Mouse (Mus musculus): ENCODE measurements around the gene Ctss. TPM values are rescaled to one million over a fixed set of nuclear protein-coding genes. Genes with fewer than 3 reads are reported as not detected.
"Not testable (repeated sequence)": the region's sequence is repeated elsewhere in the genome, so short reads cannot be mapped to it uniquely, and the experiment has no call there.

The Ctss gene
- polyA plus RNA-seq, 1 experiment from 2014 or later, result 11.0 TPM

DNA sequence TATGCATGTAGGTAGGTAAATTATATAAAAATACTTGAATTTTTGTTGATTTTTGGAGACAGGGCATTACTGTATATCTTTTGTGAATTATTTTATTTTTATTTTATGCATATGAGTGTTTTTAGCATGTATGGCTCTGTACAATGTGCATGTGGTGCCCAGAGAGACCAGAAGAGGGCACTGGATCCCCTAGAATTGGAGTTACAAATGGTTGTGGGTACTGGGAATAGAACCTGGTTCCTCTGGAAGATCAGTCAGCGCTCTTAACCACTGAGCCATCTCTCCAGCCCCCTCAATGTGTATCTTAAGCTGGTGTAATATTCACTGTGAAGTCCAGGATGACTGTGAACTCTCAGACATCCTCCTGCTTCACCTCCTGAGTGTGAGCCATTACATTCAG, 8.3 kb downstream of the Ctss start:
- WGBS, result 84% methylated on average over 1 of the region's 1 CpGs
- no peaks in the 10 kb centered on the region for H3K27me3 ChIP-seq (ENCODE audit: control insufficient read depth, insufficient read depth, low read length)
- ATAC-seq (replicated peaks; ENCODE audit: insufficient number of reproducible peaks, low FRiP score, low TSS enrichment, low read depth) (no peak), DNase-seq (ENCODE audit: low spot score) (no peak)
- no peak overlapping the region for H3K9ac ChIP-seq (replicated peaks; ENCODE audit: low read length)
- H3K36me3 ChIP-seq (replicated peaks; ENCODE audit: control insufficient read depth, insufficient read depth, low read depth, low read length), result no peaks in the 10 kb centered on the region; the same call in 1 of the 2 replicates
- H3K4me1 ChIP-seq (ENCODE audit: control insufficient read depth, insufficient read depth, low read length), result no peaks in the 10 kb centered on the region
- no peak overlapping the region for H3K4me3 ChIP-seq (ENCODE audit: low read depth, low read length)
- no peak overlapping the region for H3K4me2 ChIP-seq (ENCODE audit: low read depth, low read length)
- H3K27ac ChIP-seq (replicated peaks; ENCODE audit: low read depth, low read length), result no peak overlapping the region
- no peaks in the 10 kb centered on the region for H3K9me3 ChIP-seq (replicated peaks; ENCODE audit: control insufficient read depth, low read length)

DNA sequence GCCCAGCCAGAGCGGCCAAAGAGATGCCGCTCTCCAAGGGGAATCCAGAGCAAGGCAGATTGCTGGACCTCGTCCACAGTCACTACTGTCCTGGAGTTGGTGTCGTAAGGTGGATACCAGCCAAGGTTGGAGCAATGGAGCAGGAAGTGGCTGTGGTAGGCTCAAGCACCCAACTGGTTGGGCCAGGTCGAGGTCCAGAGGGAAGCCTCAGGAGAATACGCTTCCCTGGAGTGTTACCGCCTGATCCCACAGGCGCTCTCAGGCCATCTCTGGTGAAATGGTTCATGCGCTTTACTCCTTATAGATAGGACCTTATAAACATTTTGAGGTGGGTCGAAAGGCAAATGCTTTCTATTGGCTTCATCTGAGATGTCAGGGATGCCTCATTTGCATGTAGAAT, 12.3 kb downstream of the Ctss start:
- Histone ChIP-seq H3K27ac (replicated peaks; ENCODE audit: low read depth, low read length) (no peak overlapping the region), H3K4me1 (ENCODE audit: control insufficient read depth, insufficient read depth, low read length) (no peaks in the 10 kb centered on the region), H3K36me3 (replicated peaks; ENCODE audit: control insufficient read depth, insufficient read depth, low read depth, low read length) (no peaks in the 10 kb centered on the region; the same call in 1 of the 2 replicates), H3K27me3 (ENCODE audit: control insufficient read depth, insufficient read depth, low read length) (no peaks in the 10 kb centered on the region), H3K9me3 (replicated peaks; ENCODE audit: control insufficient read depth, low read length) (no peaks in the 10 kb centered on the region), H3K4me3 (ENCODE audit: low read depth, low read length) (no peak overlapping the region), H3K4me2 (ENCODE audit: low read depth, low read length) (no peak overlapping the region), H3K9ac (replicated peaks; ENCODE audit: low read length) (no peak overlapping the region)
- 90% methylated on average over 10 of the region's 10 CpGs for WGBS
- DNase-seq (ENCODE audit: low spot score) (no peak), ATAC-seq (replicated peaks; ENCODE audit: insufficient number of reproducible peaks, low FRiP score, low TSS enrichment, low read depth) (no peak)

GRCm38 (mm10) chr3:95539837-95540236, 13.3 kb downstream of the Ctss start:
- 94% methylated on average over 4 of the region's 4 CpGs for WGBS
- DNase-seq (ENCODE audit: low spot score), result no peak
- H3K36me3 ChIP-seq (replicated peaks; ENCODE audit: control insufficient read depth, insufficient read depth, low read depth, low read length), result no peaks in the 10 kb centered on the region; the same call in 1 of the 2 replicates
- no peaks in the 10 kb centered on the region for H3K27me3 ChIP-seq (ENCODE audit: control insufficient read depth, insufficient read depth, low read length)
- no peaks in the 10 kb centered on the region for H3K9me3 ChIP-seq (replicated peaks; ENCODE audit: control insufficient read depth, low read length)
- H3K9ac ChIP-seq (replicated peaks; ENCODE audit: low read length), result no peak overlapping the region
- no peak overlapping the region for H3K27ac ChIP-seq (replicated peaks; ENCODE audit: low read depth, low read length)
- no peak overlapping the region for H3K4me2 ChIP-seq (ENCODE audit: low read depth, low read length)
- ATAC-seq (replicated peaks; ENCODE audit: insufficient number of reproducible peaks, low FRiP score, low TSS enrichment, low read depth), result no peak
- H3K4me1 ChIP-seq (ENCODE audit: control insufficient read depth, insufficient read depth, low read length), result no peaks in the 10 kb centered on the region
- no peak overlapping the region for H3K4me3 ChIP-seq (ENCODE audit: low read depth, low read length)

- not testable (repeated sequence) for H3K27me3 ChIP-seq (ENCODE audit: control insufficient read depth, insufficient read depth, low read length); H3K4me2 ChIP-seq (ENCODE audit: low read depth, low read length); H3K27ac ChIP-seq (replicated peaks; ENCODE audit: low read depth, low read length); DNase-seq (ENCODE audit: low spot score); H3K9ac ChIP-seq (replicated peaks; ENCODE audit: low read length); H3K9me3 ChIP-seq (replicated peaks; ENCODE audit: control insufficient read depth, low read length); H3K4me3 ChIP-seq (ENCODE audit: low read depth, low read length); H3K4me1 ChIP-seq (ENCODE audit: control insufficient read depth, insufficient read depth, low read length); H3K36me3 ChIP-seq (replicated peaks; ENCODE audit: control insufficient read depth, insufficient read depth, low read depth, low read length); ATAC-seq (replicated peaks; ENCODE audit: insufficient number of reproducible peaks, low FRiP score, low TSS enrichment, low read depth)
- WGBS, result 73% methylated on average over 2 of the region's 2 CpGs
These were observed 14.6 kb downstream of the Ctss start for GRCm38 (mm10) chr3:95541186-95541585.

DNA sequence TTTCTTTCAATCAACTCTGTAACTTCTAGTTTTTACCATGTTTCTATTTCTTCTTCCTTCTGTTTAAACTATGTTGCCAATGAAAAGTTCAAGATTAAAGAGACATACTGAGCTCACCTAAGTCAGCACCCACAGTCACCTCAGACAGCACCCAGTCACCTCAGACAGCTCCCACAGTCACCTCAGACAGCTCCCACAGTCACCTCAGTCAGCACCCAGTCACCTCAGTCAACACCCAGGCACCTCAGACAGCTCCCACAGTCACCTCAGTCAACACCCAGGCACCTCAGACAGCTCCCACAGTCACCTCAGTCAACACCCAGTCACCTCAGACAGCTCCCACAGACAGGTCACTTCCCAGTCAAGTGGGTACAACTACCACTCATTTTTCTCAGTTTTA, 15.6 kb downstream of the Ctss start:
- no peaks in the 10 kb centered on the region for H3K36me3 ChIP-seq (replicated peaks; ENCODE audit: control insufficient read depth, insufficient read depth, low read depth, low read length)
- H3K9me3 ChIP-seq (replicated peaks; ENCODE audit: control insufficient read depth, low read length), result no peaks in the 10 kb centered on the region
- no peak overlapping the region for H3K27ac ChIP-seq (replicated peaks; ENCODE audit: low read depth, low read length)
- H3K4me1 ChIP-seq (ENCODE audit: control insufficient read depth, insufficient read depth, low read length), result no peaks in the 10 kb centered on the region
- ATAC-seq (replicated peaks; ENCODE audit: insufficient number of reproducible peaks, low FRiP score, low TSS enrichment, low read depth) (no peak), DNase-seq (ENCODE audit: low spot score) (no peak)
- no peaks in the 10 kb centered on the region for H3K27me3 ChIP-seq (ENCODE audit: control insufficient read depth, insufficient read depth, low read length)
- no peak overlapping the region for H3K4me3 ChIP-seq (ENCODE audit: low read depth, low read length)
- H3K9ac ChIP-seq (replicated peaks; ENCODE audit: low read length), result no peak overlapping the region
- H3K4me2 ChIP-seq (ENCODE audit: low read depth, low read length), result no peak overlapping the region

DNA sequence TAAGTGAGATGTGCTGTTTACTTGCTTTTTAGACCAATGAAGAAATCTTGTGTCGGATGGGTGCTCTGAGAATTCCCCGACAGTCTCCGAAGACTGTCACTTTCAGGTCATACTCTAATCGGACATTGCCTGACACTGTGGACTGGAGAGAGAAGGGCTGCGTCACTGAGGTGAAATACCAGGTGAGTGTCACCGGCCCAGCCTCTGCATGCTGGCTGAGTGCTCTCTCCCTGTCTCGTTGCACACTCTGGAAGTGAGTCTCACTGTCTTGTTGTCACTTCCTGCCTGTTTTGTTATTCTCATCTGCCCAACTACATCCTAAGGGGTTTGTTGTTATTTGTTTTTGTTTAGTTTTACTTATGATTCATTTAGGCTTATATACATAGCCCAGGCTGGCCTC, 16.4 kb downstream of the Ctss start:
- Histone ChIP-seq H3K36me3 (replicated peaks; ENCODE audit: control insufficient read depth, insufficient read depth, low read depth, low read length) (no peaks in the 10 kb centered on the region), H3K9me3 (replicated peaks; ENCODE audit: control insufficient read depth, low read length) (no peaks in the 10 kb centered on the region), H3K27ac (replicated peaks; ENCODE audit: low read depth, low read length) (no peak overlapping the region), H3K4me1 (ENCODE audit: control insufficient read depth, insufficient read depth, low read length) (no peaks in the 10 kb centered on the region), H3K4me2 (ENCODE audit: low read depth, low read length) (no peak overlapping the region), H3K9ac (replicated peaks; ENCODE audit: low read length) (no peak overlapping the region), H3K4me3 (ENCODE audit: low read depth, low read length) (no peak overlapping the region), H3K27me3 (ENCODE audit: control insufficient read depth, insufficient read depth, low read length) (no peaks in the 10 kb centered on the region)
- WGBS, result 71% methylated on average over 7 of the region's 7 CpGs
- no peak for ATAC-seq (replicated peaks; ENCODE audit: insufficient number of reproducible peaks, low FRiP score, low TSS enrichment, low read depth)
- DNase-seq (ENCODE audit: low spot score), result no peak

DNA sequence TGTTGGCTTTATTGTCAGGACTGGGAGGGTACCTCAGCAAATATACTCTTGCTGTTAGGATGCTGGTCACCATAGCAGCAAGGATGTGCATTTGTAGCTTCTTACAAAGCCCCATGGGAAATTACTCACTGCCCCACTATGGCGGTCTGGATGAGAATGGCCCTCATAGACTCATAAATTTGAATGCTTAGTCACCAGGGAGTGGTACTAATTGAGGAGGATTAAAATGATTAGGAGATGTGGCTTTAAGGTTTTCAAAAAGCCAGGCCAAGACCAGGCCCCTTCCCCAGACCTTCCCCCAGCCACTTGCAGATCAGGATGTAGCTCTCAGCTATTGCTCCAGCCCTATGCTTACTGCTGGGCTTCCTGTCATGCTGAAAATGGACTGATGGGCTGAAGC, 23.6 kb downstream of the Ctss start:
- H3K27ac ChIP-seq (replicated peaks; ENCODE audit: low read depth, low read length), result no peak overlapping the region
- H3K4me2 ChIP-seq (ENCODE audit: low read depth, low read length), result no peak overlapping the region
- no peaks in the 10 kb centered on the region for H3K27me3 ChIP-seq (ENCODE audit: control insufficient read depth, insufficient read depth, low read length)
- WGBS, result 74% methylated on average over 1 of the region's 1 CpGs
- ATAC-seq (replicated peaks; ENCODE audit: insufficient number of reproducible peaks, low FRiP score, low TSS enrichment, low read depth) (no peak), DNase-seq (ENCODE audit: low spot score) (no peak)
- no peak overlapping the region for H3K9ac ChIP-seq (replicated peaks; ENCODE audit: low read length)
- H3K4me1 ChIP-seq (ENCODE audit: control insufficient read depth, insufficient read depth, low read length), result no peaks in the 10 kb centered on the region
- H3K4me3 ChIP-seq (ENCODE audit: low read depth, low read length), result no peak overlapping the region
- H3K36me3 ChIP-seq (replicated peaks; ENCODE audit: control insufficient read depth, insufficient read depth, low read depth, low read length), result no peaks in the 10 kb centered on the region
- no peaks in the 10 kb centered on the region for H3K9me3 ChIP-seq (replicated peaks; ENCODE audit: control insufficient read depth, low read length)

GRCm38 (mm10) chr3:95553986-95554385, 27.4 kb downstream of the Ctss start:
- Histone ChIP-seq H3K9ac (replicated peaks; ENCODE audit: low read length) (no peak overlapping the region), H3K4me1 (ENCODE audit: control insufficient read depth, insufficient read depth, low read length) (no peaks in the 10 kb centered on the region), H3K4me2 (ENCODE audit: low read depth, low read length) (no peak overlapping the region), H3K27me3 (ENCODE audit: control insufficient read depth, insufficient read depth, low read length) (no peaks in the 10 kb centered on the region), H3K27ac (replicated peaks; ENCODE audit: low read depth, low read length) (no peak overlapping the region), H3K4me3 (ENCODE audit: low read depth, low read length) (no peak overlapping the region), H3K36me3 (replicated peaks; ENCODE audit: control insufficient read depth, insufficient read depth, low read depth, low read length) (no peaks in the 10 kb centered on the region), H3K9me3 (replicated peaks; ENCODE audit: control insufficient read depth, low read length) (no peaks in the 10 kb centered on the region)
- DNase-seq (ENCODE audit: low spot score), result no peak
- ATAC-seq (replicated peaks; ENCODE audit: insufficient number of reproducible peaks, low FRiP score, low TSS enrichment, low read depth), result no peak
- WGBS, result 70% methylated on average over 3 of the region's 3 CpGs
